Mouse (Mus musculus) heart, adult 2 months (tissue): Measurements from ENCODE around the gene Mctp1.

Source experiments
- CTCF ChIP-seq: fragments of 200-600 bp; IDR thresholded peaks from 2 replicates; pipeline ENCODE4 v1.8.1; 2022; ENCODE audit warnings: antibody characterized with exemption, mild to moderate bottlenecking, moderate library complexity
- EP300 ChIP-seq: fragments of 200-500 bp; IDR thresholded peaks from 2 replicates; pipeline ENCODE4 v1.6.1; 2011; ENCODE audit warnings: low read depth, low read length, control low read depth; ENCODE audit not compliant: insufficient read depth
- POLR2A ChIP-seq: fragments of 200-500 bp; IDR thresholded peaks from 2 replicates; pipeline ENCODE4 v1.6.1; 2011; ENCODE audit warnings: mild to moderate bottlenecking, low read depth, low read length, control low read depth; ENCODE audit not compliant: insufficient read depth

DNA sequence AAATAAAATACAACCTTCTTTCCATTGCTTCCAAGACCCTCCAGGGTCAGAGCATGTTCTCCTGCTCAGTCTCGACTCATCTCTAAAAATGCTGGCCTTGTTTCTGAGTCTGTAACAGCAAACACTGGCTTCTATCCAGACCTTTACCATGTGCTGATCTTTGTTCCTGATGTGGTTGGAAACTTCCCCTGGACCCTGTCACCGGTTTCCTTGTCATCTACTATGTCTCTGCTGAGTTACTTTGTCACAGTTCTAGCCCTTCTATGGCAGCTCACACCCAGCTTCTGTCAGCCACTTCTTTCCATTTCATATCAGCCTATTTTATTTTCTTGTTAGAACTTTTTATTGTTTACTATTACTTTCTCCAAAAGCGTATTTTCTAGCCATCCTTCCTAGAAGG, 177.3 kb downstream of the Mctp1 start:
- TF ChIP-seq CTCF (no peak), POLR2A (no peak), EP300 (no peak)
